Mouse (Mus musculus): ENCODE measurements around the gene Socs1. TPM values are rescaled to one million over a fixed set of nuclear protein-coding genes. Genes with fewer than 3 reads are reported as not detected.
A peak's percentile ranks its signal among the peaks of the same experiment; 100 is the strongest.

The Socs1 gene
- polyA plus RNA-seq, 1 experiment from 2014 or later, result 1.2 TPM

DNA sequence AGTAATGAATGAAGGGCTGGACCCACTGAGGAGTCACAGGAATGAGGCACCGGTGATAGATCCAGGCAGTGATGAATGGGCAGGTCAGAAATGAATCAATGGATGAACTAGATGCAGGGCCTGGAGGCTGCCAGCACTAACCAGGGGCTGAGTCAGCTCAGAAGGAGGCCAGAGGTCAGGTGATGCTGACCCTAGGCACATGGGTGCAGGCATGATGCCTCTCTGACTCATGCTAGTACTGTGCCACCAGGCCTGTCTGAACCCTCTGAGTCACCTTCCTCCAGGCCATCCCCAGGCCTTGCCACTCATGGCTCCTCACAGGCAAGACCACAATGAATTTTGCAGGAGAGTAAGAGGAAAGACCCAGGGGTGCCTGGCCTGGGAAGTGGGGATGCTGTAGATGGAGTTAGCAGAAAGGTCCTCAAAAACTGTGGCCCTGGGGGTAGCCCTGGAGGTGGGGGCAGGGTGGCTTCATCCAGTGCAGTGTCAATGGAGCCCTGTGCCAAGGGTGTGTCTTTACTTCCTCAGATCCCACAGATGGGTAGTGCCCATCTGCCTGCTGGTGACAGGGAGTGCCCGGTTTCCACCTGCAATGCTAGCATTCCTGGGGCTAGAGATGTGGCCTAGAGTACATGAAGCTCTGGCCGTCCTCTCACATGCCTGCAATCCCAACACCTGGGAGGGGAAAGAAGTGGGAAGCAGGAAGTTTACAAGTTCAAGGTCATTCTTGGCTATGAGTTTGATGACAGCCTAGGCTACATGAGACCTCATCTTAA is 30.6 kb downstream of the Socs1 start:
- ATAC-seq (ENCODE audit: low read depth) (no peak), DNase-seq (no peak)
- no peak overlapping the region for H3K27ac ChIP-seq
- H3K4me2 ChIP-seq, result no peak overlapping the region
- H3K9me3 ChIP-seq (replicated peaks), result no peaks in the 10 kb centered on the region
- H3K27me3 ChIP-seq, result peaks cover 1% of the 10 kb centered on the region; the same call in 1 of the 2 replicates
- H3K4me1 ChIP-seq (replicated peaks), result no peaks in the 10 kb centered on the region
- H3K4me3 ChIP-seq (replicated peaks), result no peak overlapping the region
- H3K36me3 ChIP-seq, result no peaks in the 10 kb centered on the region
- H3K9ac ChIP-seq, result no peak overlapping the region
- WGBS (ENCODE audit: insufficient replicate concordance), result 67% methylated on average over 3 of the region's 3 CpGs

DNA sequence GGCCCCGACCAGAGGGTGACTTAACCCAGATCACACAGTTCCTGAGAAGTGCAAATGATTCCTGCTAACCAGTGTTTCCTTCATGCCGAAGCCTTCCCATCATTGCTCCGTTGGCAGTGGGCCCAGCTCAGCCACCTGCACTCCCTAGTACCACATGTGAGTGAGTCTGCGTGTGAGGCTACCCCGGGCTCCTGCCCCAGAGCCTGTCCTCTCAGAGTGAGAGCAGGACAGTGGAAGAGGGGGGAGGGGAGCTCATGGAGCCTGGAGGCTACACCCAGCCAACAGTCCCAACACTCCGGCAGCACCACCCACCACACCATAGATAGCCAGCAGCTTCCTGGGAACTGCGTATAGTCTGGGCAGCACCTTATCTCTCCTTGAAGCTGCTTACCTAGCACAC is 35.5 kb downstream of the Socs1 start:
- WGBS (ENCODE audit: insufficient replicate concordance), result 68% methylated on average over 7 of the region's 7 CpGs
- no peak overlapping the region for H3K4me2 ChIP-seq
- H3K27ac ChIP-seq, result no peak overlapping the region
- no peak overlapping the region for H3K9ac ChIP-seq
- H3K4me3 ChIP-seq (replicated peaks), result no peak overlapping the region
- DNase-seq (no peak), ATAC-seq (ENCODE audit: low read depth) (no peak)
- no peaks in the 10 kb centered on the region for H3K9me3 ChIP-seq (replicated peaks)
- 0 out of 2 replicates have a peak, but pooled peaks cover 3% of the 10 kb centered on the region for H3K4me1 ChIP-seq (replicated peaks)
- no peaks in the 10 kb centered on the region for H3K27me3 ChIP-seq
- no peaks in the 10 kb centered on the region for H3K36me3 ChIP-seq

DNA sequence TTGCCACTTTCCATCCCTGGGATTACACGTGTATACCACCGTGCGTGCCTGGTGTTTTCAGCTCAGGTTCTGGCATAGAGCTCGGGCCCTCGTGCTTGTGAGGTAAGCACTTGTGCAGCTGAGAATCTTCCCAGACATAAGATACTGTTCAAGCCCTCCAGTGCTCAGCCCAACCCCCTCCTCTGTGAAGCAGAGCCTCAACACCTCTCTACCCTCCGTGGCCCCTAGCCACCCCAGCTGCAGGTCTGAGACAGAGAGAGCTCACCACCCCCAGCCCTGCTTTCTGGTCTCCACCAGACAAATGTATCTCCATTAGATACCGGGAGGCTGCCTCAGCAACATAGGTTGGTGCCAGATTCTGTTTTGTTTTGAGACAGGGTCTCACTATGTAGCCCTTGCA is 36.1 kb downstream of the Socs1 start:
- no peaks in the 10 kb centered on the region for H3K27me3 ChIP-seq
- H3K4me1 ChIP-seq (replicated peaks), result 0 out of 2 replicates have a peak, but pooled peaks cover 3% of the 10 kb centered on the region
- H3K9me3 ChIP-seq (replicated peaks), result no peaks in the 10 kb centered on the region
- H3K4me2 ChIP-seq, result no peak overlapping the region
- no peaks in the 10 kb centered on the region for H3K36me3 ChIP-seq
- ATAC-seq (ENCODE audit: low read depth), result no peak
- no peak overlapping the region for H3K4me3 ChIP-seq (replicated peaks)
- DNase-seq, result no peak
- no peak overlapping the region for H3K27ac ChIP-seq
- H3K9ac ChIP-seq, result no peak overlapping the region
- 55% methylated on average over 7 of the region's 7 CpGs for WGBS (ENCODE audit: insufficient replicate concordance)

DNA sequence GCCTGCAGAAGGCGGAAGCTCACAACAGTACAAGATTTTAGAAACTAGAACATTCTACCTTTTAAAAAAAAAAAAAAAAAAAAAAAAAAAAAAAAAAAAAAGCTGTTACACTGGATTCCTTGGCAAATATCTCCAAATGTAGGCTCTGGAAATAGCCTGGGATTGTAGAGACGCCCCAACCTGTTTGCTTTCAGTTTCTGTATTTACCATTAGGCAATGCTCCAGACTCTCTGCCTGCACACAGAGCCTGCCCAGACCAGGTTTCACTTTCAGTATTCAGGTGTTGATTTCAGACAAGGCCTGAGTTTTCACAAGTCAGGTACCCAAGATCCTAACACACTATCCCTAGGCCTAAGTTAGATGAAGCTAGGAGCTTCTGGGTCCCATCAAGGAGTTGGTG is 44.3 kb downstream of the Socs1 start:
- Histone ChIP-seq H3K9me3 (replicated peaks) (no peaks in the 10 kb centered on the region), H3K4me2 (no peak overlapping the region), H3K9ac (no peak overlapping the region), H3K4me3 (replicated peaks) (no peak overlapping the region), H3K27me3 (peaks cover 10% of the 10 kb centered on the region; the same call in 1 of the 2 replicates), H3K36me3 (no peaks in the 10 kb centered on the region), H3K27ac (no peak overlapping the region), H3K4me1 (replicated peaks) (peaks cover 19% of the 10 kb centered on the region)
- ATAC-seq (ENCODE audit: low read depth), result no peak
- no peak for DNase-seq
- WGBS (ENCODE audit: insufficient replicate concordance), result 63% methylated on average over 2 of the region's 2 CpGs

DNA sequence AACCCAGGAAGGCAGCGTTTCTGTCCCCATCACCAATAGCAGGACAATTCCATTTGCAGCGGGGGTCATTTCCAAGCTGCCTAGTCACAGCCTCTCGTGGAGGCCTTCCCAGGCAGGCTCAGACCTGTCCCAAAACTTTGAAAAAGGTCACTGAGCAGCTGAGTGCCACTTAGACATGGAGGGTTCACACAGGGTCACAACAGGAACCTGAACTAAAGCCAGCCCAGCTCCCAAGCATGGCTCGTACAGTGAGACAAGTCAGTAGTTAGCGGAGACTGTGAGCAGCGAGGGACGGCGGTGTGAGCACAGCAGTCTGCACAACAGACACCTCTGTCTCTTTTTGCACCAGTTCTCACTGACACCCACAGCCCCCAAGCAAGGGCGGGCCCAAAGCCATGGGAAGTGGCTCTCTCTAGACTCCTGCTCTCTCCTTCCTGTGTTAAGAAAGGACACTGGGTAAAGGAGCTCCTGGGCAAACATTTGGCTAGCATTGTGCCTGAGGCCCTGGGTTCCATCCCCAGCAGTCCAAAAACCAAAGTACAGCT is 45.4 kb downstream of the Socs1 start:
- no peak overlapping the region for H3K4me2 ChIP-seq
- ATAC-seq (ENCODE audit: low read depth), result no peak
- H3K4me3 ChIP-seq (replicated peaks), result no peak overlapping the region
- no peak overlapping the region for H3K9ac ChIP-seq
- peaks cover 19% of the 10 kb centered on the region for H3K4me1 ChIP-seq (replicated peaks)
- H3K9me3 ChIP-seq (replicated peaks), result no peaks in the 10 kb centered on the region
- H3K36me3 ChIP-seq, result no peaks in the 10 kb centered on the region
- WGBS (ENCODE audit: insufficient replicate concordance), result 65% methylated on average over 9 of the region's 9 CpGs
- no peak overlapping the region for H3K27ac ChIP-seq
- no peak for DNase-seq
- peaks cover 10% of the 10 kb centered on the region; the same call in 1 of the 2 replicates for H3K27me3 ChIP-seq

DNA sequence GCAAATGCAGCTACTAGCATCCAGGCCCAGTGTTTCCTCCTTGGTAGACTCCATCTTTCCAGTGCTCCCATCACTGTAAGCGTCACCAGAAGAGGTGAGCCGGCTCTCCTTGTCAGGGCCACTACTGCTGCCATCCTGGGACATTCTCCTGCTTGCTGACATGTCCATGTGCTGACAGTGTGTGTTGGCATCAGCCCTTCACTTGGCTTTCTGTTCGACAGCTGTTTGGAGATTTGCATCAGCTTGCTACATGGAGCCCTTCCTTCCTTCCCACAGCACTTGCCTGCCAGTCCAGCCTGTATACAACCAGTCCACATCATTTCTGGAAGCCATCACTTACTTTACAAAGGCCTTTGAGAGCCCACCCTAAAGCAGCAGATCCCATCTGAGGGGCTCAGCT is 46.5 kb downstream of the Socs1 start:
- DNase-seq (no peak), ATAC-seq (ENCODE audit: low read depth) (no peak)
- Histone ChIP-seq H3K4me2 (no peak overlapping the region), H3K36me3 (no peaks in the 10 kb centered on the region), H3K9me3 (replicated peaks) (no peaks in the 10 kb centered on the region), H3K4me1 (replicated peaks) (peaks cover 19% of the 10 kb centered on the region), H3K9ac (no peak overlapping the region), H3K27ac (0 out of 2 replicates have a peak overlapping the region, but pooled peaks have one; percentile 39), H3K4me3 (replicated peaks) (no peak overlapping the region), H3K27me3 (peaks cover 10% of the 10 kb centered on the region; the same call in 1 of the 2 replicates)
- 64% methylated on average over 3 of the region's 3 CpGs for WGBS (ENCODE audit: insufficient replicate concordance)

DNA sequence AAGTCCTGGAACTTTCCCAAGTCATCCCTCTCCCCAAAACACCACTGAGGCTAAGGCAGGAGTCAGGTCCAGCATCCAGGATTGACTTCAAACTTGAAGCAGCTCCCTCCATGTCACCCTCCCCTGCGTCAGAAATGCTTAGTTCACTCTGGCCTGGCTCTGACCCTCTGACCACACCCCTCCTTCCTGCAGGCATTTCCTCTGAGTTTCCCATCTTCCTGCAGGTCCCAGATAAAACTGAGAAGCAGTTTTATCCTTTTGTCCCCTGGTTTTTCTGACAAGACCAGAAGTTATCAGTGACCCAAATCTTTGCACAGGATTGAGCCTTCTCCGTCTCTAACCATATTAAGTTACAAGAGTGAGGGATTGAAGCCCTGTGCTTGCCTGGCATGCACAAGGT is 47.8 kb downstream of the Socs1 start:
- no peak for DNase-seq
- no peak overlapping the region for H3K9ac ChIP-seq
- 0 out of 2 replicates have a peak, but pooled peaks cover 10% of the 10 kb centered on the region for H3K27me3 ChIP-seq
- H3K27ac ChIP-seq, result peak overlapping the region; percentile 39; the same call in 1 of the 2 replicates
- ATAC-seq (ENCODE audit: low read depth), result no peak
- H3K4me3 ChIP-seq (replicated peaks), result no peak overlapping the region
- no peaks in the 10 kb centered on the region for H3K36me3 ChIP-seq
- peaks cover 24% of the 10 kb centered on the region for H3K4me1 ChIP-seq (replicated peaks)
- no peak overlapping the region for H3K4me2 ChIP-seq
- WGBS (ENCODE audit: insufficient replicate concordance), result 24% methylated on average over 2 of the region's 2 CpGs
- no peaks in the 10 kb centered on the region for H3K9me3 ChIP-seq (replicated peaks)

DNA sequence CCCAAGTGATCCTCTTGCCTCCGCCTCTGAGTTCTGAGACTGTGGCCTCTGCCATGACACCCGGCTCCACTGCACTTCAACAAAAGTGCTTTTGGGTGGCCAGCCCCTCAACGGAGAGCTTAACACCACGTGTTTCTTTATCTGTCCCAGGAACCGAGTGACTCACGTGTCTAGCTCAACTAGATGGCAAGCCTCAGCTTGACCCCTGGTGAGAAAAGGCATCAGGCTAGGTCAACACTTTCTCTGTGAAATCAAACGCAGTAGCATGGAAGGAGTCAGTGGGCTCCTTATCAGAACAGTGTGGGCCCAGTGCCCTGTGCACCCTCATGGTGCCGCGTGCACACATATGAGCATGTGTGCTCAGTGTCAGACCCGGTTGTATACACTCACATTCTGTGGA is 49.0 kb downstream of the Socs1 start:
- no peak overlapping the region for H3K27ac ChIP-seq
- H3K4me1 ChIP-seq (replicated peaks), result peaks cover 36% of the 10 kb centered on the region
- DNase-seq (no peak), ATAC-seq (ENCODE audit: low read depth) (no peak)
- H3K9ac ChIP-seq, result no peak overlapping the region
- H3K4me2 ChIP-seq, result no peak overlapping the region
- WGBS (ENCODE audit: insufficient replicate concordance), result 45% methylated on average over 10 of the region's 10 CpGs
- no peak overlapping the region for H3K4me3 ChIP-seq (replicated peaks)
- no peaks in the 10 kb centered on the region for H3K36me3 ChIP-seq
- H3K9me3 ChIP-seq (replicated peaks), result no peaks in the 10 kb centered on the region
- H3K27me3 ChIP-seq, result 0 out of 2 replicates have a peak, but pooled peaks cover 10% of the 10 kb centered on the region

DNA sequence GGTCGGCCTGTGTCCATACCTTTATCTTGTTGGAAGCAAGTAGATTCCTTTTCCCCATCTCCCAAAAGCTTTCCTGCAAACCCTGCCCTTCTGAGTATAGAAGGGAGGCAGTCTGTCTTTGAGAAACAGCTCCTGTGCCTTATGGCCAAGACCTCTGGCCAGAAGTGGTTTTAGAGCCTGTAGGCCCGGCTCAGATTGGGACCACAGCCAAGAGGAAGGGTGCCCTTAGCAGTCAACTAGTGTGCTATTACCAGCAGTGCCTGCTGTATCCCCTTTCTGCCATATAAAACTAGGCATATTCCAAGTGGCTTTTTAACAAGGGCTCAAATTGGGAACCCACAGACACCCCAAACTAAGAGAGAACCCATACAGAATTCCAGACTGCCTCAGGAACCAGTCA is 49.6 kb downstream of the Socs1 start:
- no peak overlapping the region for H3K4me3 ChIP-seq (replicated peaks)
- H3K4me2 ChIP-seq, result no peak overlapping the region
- H3K9ac ChIP-seq, result no peak overlapping the region
- no peak overlapping the region for H3K27ac ChIP-seq
- H3K9me3 ChIP-seq (replicated peaks), result no peaks in the 10 kb centered on the region
- H3K27me3 ChIP-seq, result 0 out of 2 replicates have a peak, but pooled peaks cover 10% of the 10 kb centered on the region
- H3K36me3 ChIP-seq, result no peaks in the 10 kb centered on the region
- 70% methylated on average over 2 of the region's 2 CpGs for WGBS (ENCODE audit: insufficient replicate concordance)
- DNase-seq (no peak), ATAC-seq (ENCODE audit: low read depth) (no peak)
- H3K4me1 ChIP-seq (replicated peaks), result peaks cover 42% of the 10 kb centered on the region

DNA sequence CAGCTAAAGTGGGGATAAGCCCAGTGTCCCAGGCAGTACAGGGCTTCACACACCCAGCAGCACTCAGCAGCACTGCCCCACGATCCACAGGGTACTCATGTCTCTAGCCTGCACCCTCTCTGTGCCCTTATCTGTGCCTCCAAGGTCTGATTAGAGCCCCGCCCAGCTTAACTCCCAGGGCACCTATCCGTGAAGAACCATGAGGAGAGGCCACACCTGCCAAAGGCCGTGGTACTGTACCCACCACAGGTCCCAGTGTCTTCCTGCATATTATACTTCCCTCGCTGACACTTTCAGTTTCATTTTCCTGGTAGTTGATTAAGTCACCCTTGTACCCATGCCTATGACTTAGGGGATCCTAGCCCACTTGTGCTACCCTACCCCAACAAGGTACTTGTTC is 52.9 kb downstream of the Socs1 start:
- Histone ChIP-seq H3K27me3 (no peaks in the 10 kb centered on the region), H3K4me2 (peak overlapping the region; percentile 65), H3K9ac (peak overlapping the region; percentile 41; the same call in 1 of the 2 replicates), H3K36me3 (no peaks in the 10 kb centered on the region), H3K27ac (peak overlapping the region; percentile 58), H3K4me1 (replicated peaks) (peaks cover 32% of the 10 kb centered on the region), H3K9me3 (replicated peaks) (no peaks in the 10 kb centered on the region), H3K4me3 (replicated peaks) (peak overlapping the region; percentile 36)
- ATAC-seq (ENCODE audit: low read depth) (peak; percentile 96), DNase-seq (peak; percentile 69)
- 16% methylated on average over 5 of the region's 5 CpGs for WGBS (ENCODE audit: insufficient replicate concordance)

Data from liver, embryonic 13.5 days (tissue).